Mouse (Mus musculus) MEL (cell line): ENCODE results near the gene Taf11. TPM values are rescaled to one million over a fixed set of nuclear protein-coding genes. Genes with fewer than 3 reads are reported as not detected.

Experiments used
- ELF1 ChIP-seq: IDR thresholded peaks from 2 replicates; pipeline ENCODE4 v1.6.1; 2014; ENCODE audit warnings: low read depth, mild to moderate bottlenecking, inconsistent platforms, low read length, improper control_type of control experiment, moderate library complexity
- MAFK ChIP-seq: IDR thresholded peaks from 2 replicates; pipeline ENCODE4 v1.6.1; 2011; ENCODE audit warnings: low read depth, mild to moderate bottlenecking, low read length, improper control_type of control experiment, borderline replicate concordance
- MAX ChIP-seq: IDR thresholded peaks from 2 replicates; pipeline ENCODE4 v1.6.1; 2011; ENCODE audit warnings: low read length, improper control_type of control experiment
- MXI1 ChIP-seq: IDR thresholded peaks from 2 replicates; pipeline ENCODE4 v1.6.1; 2011; ENCODE audit warnings: mild to moderate bottlenecking, low read depth, low read length, improper control_type of control experiment
- NRF1 ChIP-seq: IDR thresholded peaks from 2 replicates; pipeline ENCODE4 v1.6.1; 2014; ENCODE audit warnings: low read depth, mild to moderate bottlenecking, inconsistent platforms, low read length, improper control_type of control experiment, moderate library complexity; ENCODE audit not compliant: poor library complexity, insufficient read depth, severe bottlenecking
- POLR2A ChIP-seq, 2 experiments: IDR thresholded peaks; 2 replicates each; pipeline ENCODE4 v1.6.1; 2011 to 2012; ENCODE audit warnings: low read length in 2 of 2, mild to moderate bottlenecking in 2 of 2, control low read depth in 1 of 2, improper control_type of control experiment in 1 of 2, low read depth in 1 of 2, moderate library complexity in 1 of 2; ENCODE audit not compliant: control insufficient read depth in 1 of 2, insufficient read depth in 1 of 2, poor library complexity in 1 of 2
- SIN3A ChIP-seq: IDR thresholded peaks from 2 replicates; pipeline ENCODE4 v1.6.1; 2012; ENCODE audit warnings: low read length, improper control_type of control experiment, inconsistent platforms
- USF1 ChIP-seq: IDR thresholded peaks from 2 replicates; pipeline ENCODE4 v1.6.1; 2014; ENCODE audit warnings: low read depth, mild to moderate bottlenecking, inconsistent platforms, low read length, improper control_type of control experiment, moderate library complexity
- ZC3H11A ChIP-seq: IDR thresholded peaks from 2 replicates; pipeline ENCODE4 v1.6.1; 2012; ENCODE audit warnings: low read depth, mild to moderate bottlenecking, inconsistent platforms, low read length, improper control_type of control experiment
- ZMIZ1 ChIP-seq: IDR thresholded peaks from 2 replicates; pipeline ENCODE4 v1.6.1; 2012; ENCODE audit warnings: low read depth, mild to moderate bottlenecking, inconsistent platforms, low read length, improper control_type of control experiment, moderate library complexity
- ZNF384 ChIP-seq: IDR thresholded peaks from 2 replicates; pipeline ENCODE4 v1.6.1; 2012; ENCODE audit warnings: low read depth, mild to moderate bottlenecking, inconsistent platforms, low read length, improper control_type of control experiment
- polyA plus RNA-seq, 2 experiments: library from polyadenylated mRNA; stranded (reverse) in 1 of 2; unstranded in 1 of 2; fragments of >175 nt in 1 of 2; fragments of >200 nt in 1 of 2; gene quantifications; 2 replicates each; pipeline versions ENCODE4 v1.2.1 to v1.2.4; 2012; ENCODE audit warnings: low replicate concordance in 2 of 2, low read depth in 1 of 2; ENCODE audit not compliant: insufficient read length in 2 of 2, insufficient read depth in 1 of 2, missing spikeins in 1 of 2
- total RNA-seq: library from RNA; depleted of rRNA; stranded (reverse); fragments of 300-350 nt; gene quantifications from 2 replicates; pipeline ENCODE4 v1.2.3, GENCODE M21; 2012; rRNA removed

Gene Taf11
- total and polyA plus RNA-seq, 3 experiments, result 45.7 to 77.8 TPM; not detected in 1

- TF ChIP-seq ZMIZ1 (peak; percentile 56; the same call in 1 of the 2 replicates), NRF1 (peak; percentile 73), MXI1 (0 out of 2 replicates have a peak, but pooled peaks have one; percentile 46), USF1 (no peak), SIN3A (0 out of 2 replicates have a peak, but pooled peaks have one; percentile 24), ZNF384 (0 out of 2 replicates have a peak, but pooled peaks have one; percentile 11), MAFK (no peak), MAX (peak; percentile 29; the same call in 1 of the 2 replicates), ZC3H11A (no peak), POLR2A (IDR thresholded peaks at IDR 0.05; ENCODE audit: control insufficient read depth in 1 of 2, insufficient read depth in 1 of 2, low read depth in 1 of 2, low read length in 2 of 2, poor library complexity in 1 of 2) (peak; percentile 73 to 84; a peak in 3 of 4 replicates), ELF1 (0 out of 2 replicates have a peak, but pooled peaks have one; percentile 7)
- TF ChIP-seq, all 39 proteins: peak for 13
Observed at GRCm38 (mm10) chr17:27856265-27856797, 53.3 kb downstream of the Taf11 start, which contains the start of gene Uhrf1bp1 (continued).

Other genes starting within 250 kb of the Taf11 start
- not detected in 2 replicates for gene Spdef, start 180.9 kb downstream of the Taf11 start, total RNA-seq
- gene Spdef, start 180.9 kb downstream of the Taf11 start, polyA plus RNA-seq, result under 1 TPM in 1 of 2 experiments, not detected in 1; 0.11 TPM
- gene D17Wsu92e, start 89.2 kb downstream of the Taf11 start, total RNA-seq, result 66.5 and 72.5 TPM in 2 replicates
- gene D17Wsu92e, start 89.2 kb downstream of the Taf11 start, polyA plus RNA-seq, result 100 to 1,000 TPM in 1 of 2 experiments, not detected in 1; 108 TPM
- gene Snrpc, start 71.7 kb downstream of the Taf11 start, total RNA-seq, result 217 and 219 TPM in 2 replicates
- gene Snrpc, start 71.7 kb downstream of the Taf11 start, polyA plus RNA-seq, result 100 to 1,000 TPM in 1 of 2 experiments, not detected in 1; 227 TPM
- 23.1 and 25.9 TPM in 2 replicates for gene Uhrf1bp1, start 53.4 kb downstream of the Taf11 start, total RNA-seq
- gene Uhrf1bp1, start 53.4 kb downstream of the Taf11 start, polyA plus RNA-seq, result 10 to 100 TPM in 1 of 2 experiments, not detected in 1; 43.6 TPM
- gene Anks1, start 538 bp downstream of the Taf11 start, total RNA-seq, result 11.6 and 11.9 TPM in 2 replicates
- gene Anks1, start 538 bp downstream of the Taf11 start, polyA plus RNA-seq, result 10 to 100 TPM in 1 of 2 experiments, not detected in 1; 15.9 TPM
- gene Tcp11, start 170.8 kb upstream of the Taf11 start, total RNA-seq, result 0.46 and 0.50 TPM in 2 replicates
- gene Tcp11, start 170.8 kb upstream of the Taf11 start, polyA plus RNA-seq, result under 1 TPM in 1 of 2 experiments, not detected in 1; 0.82 TPM
- gene Scube3, start 232.3 kb upstream of the Taf11 start, total RNA-seq, result 0.03 and 0.04 TPM in 2 replicates
- gene Scube3, start 232.3 kb upstream of the Taf11 start, polyA plus RNA-seq, result under 1 TPM in 1 of 2 experiments, not detected in 1; 0.03 TPM